Mouse (Mus musculus) kidney, postnatal 10 days (tissue): ENCODE data around the gene Ccna1.

Source experiments
- DNase-seq: peaks from one replicate; pipeline ENCODE4 v3.0.0; 2021; ENCODE audit warnings: mixed read lengths

Ccna1 gene

GRCm38 (mm10) chr3:55065738-55066665, 10.7 kb upstream of the Ccna1 start:
- no peak for DNase-seq

DNA sequence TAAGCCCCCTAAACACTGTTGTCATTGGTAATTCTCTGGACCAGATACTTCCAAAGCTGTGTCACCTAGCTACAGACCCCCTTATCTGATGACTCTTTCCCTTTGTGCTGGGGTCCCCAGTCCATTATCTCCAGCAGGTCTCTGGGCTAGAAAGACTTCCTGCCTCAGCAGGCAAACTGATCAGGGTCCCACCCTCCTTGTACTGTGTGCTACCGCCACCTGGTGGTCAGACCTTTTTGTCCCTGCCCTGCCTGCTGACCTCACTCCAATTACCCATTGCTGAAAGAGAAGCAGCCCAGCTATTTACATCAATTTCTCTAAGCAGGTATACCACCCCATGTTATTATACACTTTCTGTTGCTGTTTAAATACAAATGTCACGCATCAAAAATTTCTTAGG, 9.1 kb upstream of the Ccna1 start:
- peak; percentile 88 for DNase-seq

DNA sequence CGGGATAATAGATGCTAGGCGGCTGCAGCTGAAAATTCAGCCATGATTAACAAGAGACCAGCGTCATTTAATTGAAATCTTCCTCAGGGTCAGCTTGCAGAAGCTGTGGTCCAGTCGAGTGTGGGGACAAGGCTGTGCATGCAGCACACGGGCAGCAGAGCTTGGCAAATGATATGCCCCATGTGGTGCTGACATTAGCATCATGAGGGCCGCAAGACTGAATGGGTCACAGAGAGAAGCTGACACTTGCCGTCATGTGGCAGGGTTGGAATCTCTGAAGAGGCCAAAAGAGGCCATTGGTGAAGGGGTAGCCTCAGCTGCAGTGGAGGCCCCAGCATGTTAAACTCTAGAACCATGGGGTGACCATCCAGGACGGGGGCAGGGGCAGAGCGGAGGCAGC, 7.4 kb upstream of the Ccna1 start:
- DNase-seq: no peak

DNA sequence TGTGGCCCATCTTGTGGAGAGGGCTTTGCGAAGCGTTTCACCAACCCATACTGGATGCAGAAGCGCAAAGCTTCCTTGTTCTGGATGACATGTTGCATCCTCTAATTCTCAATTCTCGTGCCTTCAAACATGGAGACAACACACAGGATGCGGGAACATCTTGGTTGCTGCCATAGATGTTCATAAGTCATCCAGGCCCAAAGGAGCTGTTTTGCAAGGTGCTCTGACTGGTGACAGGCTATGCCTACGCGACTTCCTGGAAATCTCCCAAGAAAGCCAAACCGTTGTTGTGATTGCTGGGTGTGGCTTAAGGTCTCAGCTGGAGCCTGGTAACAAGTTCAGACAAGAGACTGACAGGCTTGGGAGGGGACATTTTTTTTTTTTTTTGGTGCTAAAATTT, 1.1 kb upstream of the Ccna1 start:
- DNase-seq: no peak

- no peak for DNase-seq
Measured at GRCm38 (mm10) chr3:55055747-55056120, 433 bp upstream of the Ccna1 start.

- no peak for DNase-seq
Measured at GRCm38 (mm10) chr3:55054231-55054630, 1.1 kb downstream of the Ccna1 start.

- DNase-seq: peak; percentile 35
Measured at GRCm38 (mm10) chr3:55044601-55045370, 10.5 kb downstream of the Ccna1 start.

DNA sequence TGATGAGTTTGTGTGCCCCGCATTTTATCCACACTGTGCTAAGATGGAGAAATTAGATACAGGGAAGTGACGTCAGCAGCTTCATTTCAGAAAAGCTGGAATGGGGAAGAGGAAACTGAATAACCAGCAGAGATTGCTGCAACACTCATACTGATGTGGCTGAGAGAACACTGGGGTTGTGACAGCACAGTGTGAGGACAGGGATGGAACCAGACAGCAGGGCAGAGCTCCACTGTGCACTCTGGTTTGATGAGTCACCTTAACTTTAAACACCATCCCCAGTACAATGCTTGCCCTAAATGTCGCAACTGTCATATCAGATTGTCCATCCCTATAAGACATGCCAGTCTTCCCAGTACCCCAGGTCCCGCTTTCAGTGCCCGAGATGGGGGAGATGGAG, 17.7 kb downstream of the Ccna1 start:
- DNase-seq: no peak

DNA sequence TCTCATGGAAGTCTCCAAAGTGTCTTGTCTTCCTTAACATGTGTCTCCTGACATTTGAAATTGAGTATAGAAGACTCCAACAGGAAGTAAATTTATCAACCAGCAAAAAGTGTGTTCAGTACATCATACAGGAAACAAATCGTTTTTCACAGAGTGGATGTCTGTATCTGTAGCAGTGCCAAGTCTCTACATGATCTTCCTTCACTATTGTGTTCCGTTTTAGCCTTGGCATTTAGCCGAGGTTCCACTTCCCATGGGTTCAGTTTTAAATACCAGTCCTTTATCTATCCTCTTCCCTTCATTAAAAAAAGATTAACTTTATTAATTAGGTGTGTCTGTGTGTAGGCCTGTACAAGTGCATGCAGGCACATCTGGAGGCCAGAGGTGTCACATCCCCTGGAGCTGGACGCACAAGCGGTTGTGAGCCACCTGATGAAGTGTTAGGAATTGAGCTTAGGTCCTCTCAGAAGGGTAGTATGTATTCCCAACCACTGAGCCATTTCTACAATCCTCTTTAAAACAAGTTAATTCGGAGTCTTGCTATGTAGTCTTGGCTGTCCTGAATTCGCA, 27.9 kb downstream of the Ccna1 start:
- DNase-seq: peak; percentile 43

DNA sequence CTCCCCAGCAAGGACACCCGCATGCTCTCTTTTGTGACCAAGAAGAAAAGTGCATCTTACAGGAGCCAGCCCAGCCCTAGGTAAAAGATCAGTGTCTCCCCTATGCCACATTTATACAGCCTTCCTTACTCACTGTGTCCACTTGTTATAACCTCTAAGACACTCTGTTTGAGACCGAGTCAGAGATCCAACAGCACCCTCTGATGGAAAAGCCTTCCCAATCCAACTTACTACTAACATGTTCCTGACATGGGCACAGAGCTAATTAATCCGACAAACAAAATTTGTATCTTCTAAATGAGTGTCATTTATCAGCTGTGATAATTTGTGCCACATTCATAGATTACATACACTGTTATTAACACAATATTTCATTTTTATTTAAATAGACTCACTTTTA, 29.8 kb downstream of the Ccna1 start:
- no peak for DNase-seq

DNA sequence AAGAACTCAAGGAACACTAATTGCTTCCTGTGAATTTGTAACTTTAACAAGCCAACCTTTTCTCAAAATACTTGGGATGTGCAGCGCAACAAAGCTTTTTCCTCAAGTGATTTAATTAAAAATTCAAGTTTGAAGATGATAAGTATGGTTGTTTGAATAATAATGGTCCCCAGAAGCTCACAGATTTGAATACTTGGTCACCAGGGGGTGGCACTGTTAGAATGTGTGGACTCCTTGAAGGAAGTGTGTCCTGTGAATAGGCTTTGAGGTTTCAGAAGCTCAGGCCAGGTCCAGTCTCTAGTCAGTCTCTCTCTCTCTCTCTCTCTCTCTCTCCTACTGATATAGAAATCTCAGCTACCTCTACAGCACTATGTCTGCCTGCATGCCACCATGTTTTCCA, 32.0 kb downstream of the Ccna1 start:
- peak; percentile 19 for DNase-seq

- DNase-seq: no peak
Measured at GRCm38 (mm10) chr3:55022247-55022646, 33.1 kb downstream of the Ccna1 start.

DNA sequence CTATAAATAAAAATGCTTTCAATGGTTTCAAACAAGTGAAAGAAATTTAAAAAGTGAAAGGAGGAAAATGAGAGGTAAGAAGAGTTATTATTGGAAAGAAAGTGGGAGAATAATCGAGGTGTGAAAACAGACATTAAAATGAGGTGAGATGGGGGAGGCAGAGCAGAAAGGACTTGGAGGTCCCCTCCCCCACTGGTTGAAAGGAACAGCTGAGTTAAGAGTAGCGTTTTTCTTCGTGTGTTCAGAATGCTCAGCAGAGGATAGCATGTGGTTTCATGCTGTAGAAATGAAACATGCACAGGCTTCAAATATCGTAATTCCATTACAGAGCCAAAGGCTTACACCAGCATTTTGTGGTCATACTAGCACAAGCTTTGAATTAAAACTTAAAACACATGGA, 42.8 kb downstream of the Ccna1 start:
- DNase-seq: no peak

DNA sequence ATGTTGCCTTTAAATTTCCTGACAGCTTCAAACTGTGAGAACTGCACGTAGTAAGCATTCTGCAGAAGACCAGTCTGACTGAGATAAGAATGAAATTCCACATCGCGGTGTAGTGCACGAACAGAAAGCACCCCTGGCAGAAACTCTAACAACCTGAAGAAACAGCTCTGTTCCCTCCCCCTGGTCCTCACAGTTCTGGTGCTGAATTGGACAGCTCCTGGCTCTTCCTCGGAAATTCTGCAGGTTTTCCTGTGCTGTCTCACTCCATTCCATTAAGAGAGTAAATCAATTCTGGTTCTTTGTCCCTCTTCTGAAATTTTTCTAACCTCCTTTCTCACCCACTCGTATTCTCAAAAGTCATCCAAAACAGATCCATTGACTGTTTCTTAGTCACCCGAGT, 43.6 kb downstream of the Ccna1 start:
- peak; percentile 50 for DNase-seq

GRCm38 (mm10) chr3:55008965-55009741, 46.1 kb downstream of the Ccna1 start:
- DNase-seq: no peak

DNA sequence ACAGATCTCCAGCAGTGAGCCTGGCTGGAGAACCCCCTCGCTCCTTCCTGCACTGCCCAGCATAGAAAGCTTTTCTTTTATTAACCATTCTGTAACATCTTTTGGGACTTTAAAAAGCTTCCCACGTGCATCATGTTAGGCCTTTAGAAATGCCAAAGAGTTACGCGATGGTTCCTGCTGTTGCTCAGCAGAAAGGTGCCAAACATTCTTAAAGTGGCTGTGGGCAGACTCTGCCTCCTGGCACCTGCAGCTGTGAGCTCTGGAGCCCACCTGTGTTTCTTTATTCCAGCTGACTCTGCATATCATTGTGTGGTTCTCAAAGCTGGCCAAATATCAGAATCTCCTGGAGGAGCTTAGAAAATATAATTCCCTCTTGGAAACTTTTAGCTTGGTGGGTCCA, 51.3 kb downstream of the Ccna1 start:
- no peak for DNase-seq

- no peak for DNase-seq
Measured at GRCm38 (mm10) chr3:55001677-55002076, 53.6 kb downstream of the Ccna1 start.
